Mouse (Mus musculus): ENCODE measurements around the gene Nasp. TPM values are rescaled to one million over a fixed set of nuclear protein-coding genes. Genes with fewer than 3 reads are reported as not detected.

Gene Nasp
- polyA plus RNA-seq (2012; rRNA removed), result 105 and 116 TPM in 2 replicates

DNA sequence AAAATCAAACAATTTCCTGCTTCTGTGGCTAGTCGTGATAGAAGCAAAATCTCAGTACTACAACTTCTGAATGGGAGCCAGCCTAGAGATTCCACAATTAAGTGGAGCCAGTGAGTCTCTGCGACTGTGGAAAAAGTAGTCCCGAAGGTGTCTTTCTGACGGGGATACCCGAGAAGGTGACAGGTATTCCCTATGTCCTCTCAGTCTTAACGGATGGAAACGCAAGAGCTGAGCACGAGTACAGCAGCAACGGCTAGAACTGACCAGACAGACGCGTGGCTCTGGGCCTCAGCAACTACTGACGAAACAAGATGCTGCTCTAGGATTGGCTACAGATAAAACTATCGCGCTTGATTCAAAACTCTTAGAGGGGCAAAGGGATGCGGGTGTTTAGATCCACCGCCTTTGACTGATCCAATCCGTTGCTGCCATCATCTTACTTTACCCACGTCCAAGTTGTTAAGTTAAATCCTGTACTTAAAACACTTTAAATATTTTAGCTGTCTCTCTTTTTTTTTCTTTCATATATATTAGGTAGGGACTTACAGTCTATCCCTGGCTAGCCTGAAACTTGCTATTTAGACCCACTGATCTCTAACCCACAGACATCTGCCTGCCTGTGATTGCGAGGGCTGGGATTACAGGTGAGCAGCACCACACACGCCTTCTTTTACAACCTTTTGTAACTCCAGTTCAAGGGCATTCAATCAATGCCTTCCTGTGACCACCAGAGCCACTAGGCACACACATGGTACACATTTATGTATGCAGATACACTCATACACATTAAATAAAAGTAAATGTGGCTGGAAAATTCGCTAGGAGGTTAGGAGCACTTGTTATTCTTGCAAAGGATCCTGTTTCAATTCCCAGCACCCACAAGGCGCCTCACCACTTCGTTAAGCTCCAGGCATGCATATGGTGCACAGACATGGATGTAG lies at the start of gene Nasp:
Nasp (minus strand) TSS at position 220 of the 941 bp plus-strand sequence.

DNA sequence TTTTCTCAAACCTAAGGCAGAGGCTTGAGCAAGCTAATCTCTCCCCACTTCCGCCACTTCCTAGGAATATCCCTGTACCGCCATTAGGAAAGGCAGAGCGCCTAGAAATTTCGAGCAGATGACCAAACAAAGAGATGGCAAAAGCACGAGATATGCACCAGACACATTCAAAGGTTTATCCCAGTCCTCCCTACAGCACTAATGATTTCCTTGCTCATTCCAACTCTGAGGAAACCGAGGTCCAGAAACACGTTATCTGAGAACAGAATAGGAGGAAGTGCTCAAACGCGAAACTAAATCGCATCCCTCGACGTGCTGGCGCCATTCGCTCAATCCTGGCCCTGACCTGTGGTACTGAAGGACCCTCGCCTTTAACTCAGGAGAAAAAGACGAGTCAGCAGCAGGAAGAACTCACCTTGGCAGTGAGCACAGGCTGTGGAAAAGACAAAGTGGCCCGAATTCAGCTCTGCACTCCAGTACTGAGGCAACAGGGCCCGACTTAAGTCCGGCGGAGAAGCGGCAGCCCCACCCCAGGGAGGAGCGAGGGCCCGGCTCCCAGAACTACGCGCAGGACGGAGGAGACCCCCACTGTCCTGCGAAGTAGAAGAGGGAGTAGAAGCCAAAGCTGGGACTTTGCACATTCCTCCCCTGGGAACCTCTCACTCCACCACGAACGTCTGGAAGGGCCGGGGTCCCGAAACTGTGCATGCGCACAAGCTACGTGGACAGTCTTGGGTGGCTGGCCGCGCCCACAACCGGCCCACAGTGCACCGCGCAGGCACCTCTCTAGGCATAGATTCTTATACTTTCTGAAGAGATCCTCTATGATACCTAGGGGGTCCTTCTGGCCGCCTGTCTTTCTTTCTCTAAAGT lies 23.4 kb upstream of the Nasp start, which contains the start of gene Akr1a1:
Akr1a1 (minus strand) TSS at position 757 of the 873 bp plus-strand sequence.

GRCm38 (mm10) chr4:116596379-116596778 lies 31.4 kb downstream of the Nasp start, which contains the start of gene Ccdc17:
Gene Ccdc17 (plus strand): TSS chr4:116596654.

GRCm38 (mm10) chr4:116557306-116558121 lies 70.2 kb downstream of the Nasp start, which contains the start of gene Gpbp1l1:
Gene Gpbp1l1 (plus strand): TSS chr4:116557658.

DNA sequence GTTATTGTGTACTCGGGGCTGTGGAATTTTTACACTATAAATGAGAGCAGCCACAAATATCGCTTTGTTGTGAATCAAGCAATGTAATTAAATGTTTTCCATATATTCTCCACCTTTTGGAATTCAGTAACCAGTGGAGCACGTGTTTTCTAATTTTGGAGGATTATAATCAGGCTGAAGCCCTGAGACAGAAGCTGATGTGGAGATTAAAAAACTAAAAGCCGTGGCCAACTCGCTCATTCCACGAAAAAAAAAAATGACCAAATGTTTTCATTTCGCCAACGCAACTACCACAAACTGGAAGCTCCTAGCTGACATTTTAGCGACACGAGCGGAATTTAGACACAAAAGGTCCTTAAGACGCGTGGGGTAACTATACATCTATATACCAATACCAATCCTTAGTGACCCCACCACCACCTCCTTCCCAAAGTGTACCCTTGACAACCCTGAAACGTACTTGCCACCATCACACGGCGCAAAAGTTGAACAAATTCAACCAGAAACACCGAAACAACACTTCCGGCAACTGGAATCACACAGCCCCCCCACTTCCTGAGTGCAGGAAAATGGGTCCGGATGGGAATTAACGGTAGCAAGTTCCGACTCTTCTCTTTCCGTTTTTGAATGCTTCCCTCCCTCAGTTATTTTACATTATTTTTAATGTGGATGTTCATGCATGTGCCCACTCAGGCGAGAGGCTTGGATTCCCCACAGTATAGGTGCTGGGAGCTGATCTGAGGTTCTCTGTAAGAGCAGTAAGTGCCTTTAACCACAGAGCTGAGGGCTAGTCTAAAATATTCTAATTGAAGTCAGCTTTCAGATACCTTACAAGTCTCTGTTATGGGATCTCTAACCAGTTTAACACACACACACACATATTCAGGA lies 72.1 kb downstream of the Nasp start, which contains the start of gene Tmem69:
Tmem69 (minus strand) TSS at position 524 of the 888 bp plus-strand sequence.

Other genes with a start within 250 kb of the Nasp start
- gene Mast2, start 163.8 kb downstream of the Nasp start, polyA plus RNA-seq (2012; rRNA removed), result 134 and 146 TPM in 2 replicates
- gene Ipp, start 120.4 kb downstream of the Nasp start, polyA plus RNA-seq (2012; rRNA removed), result 7.5 and 7.7 TPM in 2 replicates
- 9.9 and 10.9 TPM in 2 replicates for gene Tmem69, start 72.0 kb downstream of the Nasp start, polyA plus RNA-seq (2012; rRNA removed)
- 25.9 and 29.3 TPM in 2 replicates for gene Gpbp1l1, start 70.3 kb downstream of the Nasp start, polyA plus RNA-seq (2012; rRNA removed)
- 3.5 and 3.7 TPM in 2 replicates for gene Ccdc17, start 31.3 kb downstream of the Nasp start, polyA plus RNA-seq (2012; rRNA removed)
- 665 and 713 TPM in 2 replicates for gene Akr1a1, start 23.7 kb upstream of the Nasp start, polyA plus RNA-seq (2012; rRNA removed)
- 188 and 214 TPM in 2 replicates for gene Prdx1, start 57.6 kb upstream of the Nasp start, polyA plus RNA-seq (2012; rRNA removed)
- 18.5 and 18.6 TPM in 2 replicates for gene Mmachc, start 80.5 kb upstream of the Nasp start, polyA plus RNA-seq (2012; rRNA removed)
- 17.7 and 21.4 TPM in 2 replicates for gene Ccdc163, start 80.6 kb upstream of the Nasp start, polyA plus RNA-seq (2012; rRNA removed)
- gene Tesk2, start 93.0 kb upstream of the Nasp start, polyA plus RNA-seq (2012; rRNA removed), result 1.8 and 2.2 TPM in 2 replicates
- 35.6 and 39.3 TPM in 2 replicates for gene Toe1, start 179.7 kb upstream of the Nasp start, polyA plus RNA-seq (2012; rRNA removed)
- 12.8 and 13.0 TPM in 2 replicates for gene Mutyh, start 179.8 kb upstream of the Nasp start, polyA plus RNA-seq (2012; rRNA removed)
- gene Hpdl, start 193.8 kb upstream of the Nasp start, polyA plus RNA-seq (2012; rRNA removed), result 0.38 and 0.84 TPM in 2 replicates
- gene Zswim5, start 249.4 kb upstream of the Nasp start, polyA plus RNA-seq (2012; rRNA removed), result 13.5 and 15.7 TPM in 2 replicates

All from central nervous system, embryonic 18 days (tissue).